In the genomic region with DNA sequence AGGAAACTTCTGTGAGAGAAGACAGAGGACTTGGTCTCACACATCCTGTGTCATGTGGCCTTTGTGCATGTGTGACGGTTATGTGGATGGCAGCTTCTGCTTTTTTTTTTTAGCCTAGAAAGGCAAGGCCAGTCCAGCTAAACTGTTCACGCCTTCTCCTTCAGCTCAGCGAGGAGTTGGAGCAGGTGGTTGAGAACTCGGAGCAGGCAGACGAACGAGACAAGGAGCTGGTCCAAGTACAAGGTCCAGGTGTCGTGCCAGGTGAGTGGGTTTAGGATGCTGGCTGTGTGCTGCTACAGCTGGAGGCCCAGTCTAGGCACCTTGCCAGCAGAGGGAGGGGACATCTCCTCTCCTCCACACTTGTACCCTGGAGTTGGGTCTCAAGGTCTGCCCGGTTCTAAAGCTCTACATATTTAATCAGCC, we compare ENCODE assay signal across 8 mouse cellular contexts. TPM values are rescaled to one million over a fixed set of nuclear protein-coding genes. Genes with fewer than 3 reads are reported as not detected.
DNase-seq lines count a peak whose midpoint lies in the region; ATAC-seq and TF ChIP-seq lines count a peak whose summit lies in the region.

No protein-coding gene starts in this region.

- ATAC-seq in heart, embryonic 12.5 days (ENCODE audit: insufficient number of reproducible peaks, low FRiP score) = no peak
- peak; percentile 38; the same call in 1 of the 2 replicates for ATAC-seq in G1E (ENCODE audit: extremely low read depth, insufficient number of reproducible peaks, low FRiP score, poor library complexity, severe bottlenecking)
- ATAC-seq in hematopoietic stem cell, adult 5-6 weeks (replicated peaks in 1 of 2; ENCODE audit: insufficient read depth in 1 of 2, low FRiP score in 2 of 2, low TSS enrichment in 1 of 2, low read depth in 1 of 2, poor library complexity in 2 of 2, severe bottlenecking in 2 of 2) = peak; percentile 41 to 51
- peak; percentile 54 for ATAC-seq in megakaryocyte, adult 5-6 weeks (ENCODE audit: poor library complexity, severe bottlenecking)

- no peak overlapping the region for H3K4me3 ChIP-seq in heart, embryonic 12.5 days
- no peak overlapping the region; the same call in 1 of the 2 replicates for H3K4me3 ChIP-seq in G1E (ENCODE audit: low read depth, low read length)

- no peak overlapping the region for H3K9ac ChIP-seq in heart, embryonic 12.5 days

- no peak for DNase-seq in heart, postnatal 36 days
- DNase-seq in G1E (ENCODE audit: low spot score) (peak; percentile 24), adipocyte (ENCODE audit: low spot score) (no peak)
- DNase-seq in T-cell, adult 2 months (ENCODE audit: low spot score) = no peak
- DNase-seq in thymus, postnatal 36 days = no peak

- H3K4me2 ChIP-seq in heart, embryonic 12.5 days = 0 out of 2 replicates have a peak overlapping the region, but pooled peaks have one; percentile 15

- H3K27me3 ChIP-seq in heart, embryonic 12.5 days (replicated peaks) = no peaks in the 10 kb centered on the region
- no peaks in the 10 kb centered on the region for H3K27me3 ChIP-seq in G1E (ENCODE audit: insufficient read depth, low read length)

- H3K4me1 ChIP-seq in heart, embryonic 12.5 days (replicated peaks) = peaks cover 26% of the 10 kb centered on the region
- H3K4me1 ChIP-seq in G1E (ENCODE audit: insufficient read depth, low read depth, low read length) = peaks cover 48% of the 10 kb centered on the region

- WGBS in heart, embryonic 12.5 days = 76% methylated on average over 8 of the region's 8 CpGs

- TF ChIP-seq CTCF in G1E (IDR thresholded peaks at IDR 0.05; ENCODE audit: low read depth, low read length) = no peak

- H3K36me3 ChIP-seq in heart, embryonic 12.5 days = peaks cover 14% of the 10 kb centered on the region
- peaks cover 56% of the 10 kb centered on the region for H3K36me3 ChIP-seq in G1E (replicated peaks)

- intact Hi-C loops in heart, postnatal 36 days (cut with DNase I) = loop anchor here (10.0 kb wide), 1 partner anchor 397 kb away; no protein-coding TSS in a partner anchor

- H3K27ac ChIP-seq in heart, embryonic 12.5 days (ENCODE audit: poor library complexity, severe bottlenecking) = no peak overlapping the region

- H3K9me3 ChIP-seq in heart, embryonic 12.5 days (replicated peaks) = no peaks in the 10 kb centered on the region
- H3K9me3 ChIP-seq in G1E (replicated peaks) = no peaks in the 10 kb centered on the region

RNA-seq across cellular contexts. Expression of a gene that starts 2.3 kb away (rescaled TPM):
- 16.6 and 18.1 TPM in 2 replicates for polyA plus RNA-seq in heart, embryonic 12.5 days (2016; fragmentation: Nextera tagmentation; extraction: Ambion mirVana)
- total RNA-seq in heart, postnatal 36 days (2021) = 1 to 10 TPM; 3.2 to 4.2 TPM
- total RNA-seq in G1E (2014; fragmentation: Nextera tagmentation) = 18.8 and 22.6 TPM in 2 replicates
- 8.0 and 9.2 TPM in 2 replicates for total RNA-seq in G1E (2017)
- 3.4 and 3.7 TPM in 2 replicates for polyA plus RNA-seq in G1E (2012)
- total RNA-seq in hematopoietic stem cell, adult 5-6 weeks (2017) = 27.1 and 37.1 TPM in 2 replicates
- total RNA-seq in megakaryocyte, adult 5-6 weeks (2015) = 9.4 and 14.9 TPM in 2 replicates
- total RNA-seq in megakaryocyte, adult 5-6 weeks (2017) = 9.0 and 10.3 TPM in 2 replicates

RNA-seq across cellular contexts. Expression of a gene that starts 10.0 kb away (rescaled TPM):
- polyA plus RNA-seq in heart, embryonic 12.5 days (2016; fragmentation: Nextera tagmentation; extraction: Ambion mirVana) = 103 and 105 TPM in 2 replicates
- 100 to 1,000 TPM; 105 to 108 TPM for total RNA-seq in heart, postnatal 36 days (2021)
- total RNA-seq in G1E (2014; fragmentation: Nextera tagmentation) (50.9 and 65.1 TPM in 2 replicates), G1E (2017) (24.7 and 34.0 TPM in 2 replicates)
- 52.0 and 60.8 TPM in 2 replicates for polyA plus RNA-seq in G1E (2012)
- total RNA-seq in hematopoietic stem cell, adult 5-6 weeks (2017) = 7.4 and 13.3 TPM in 2 replicates
- total RNA-seq in megakaryocyte, adult 5-6 weeks (2015) = 14.9 and 15.1 TPM in 2 replicates
- total RNA-seq in megakaryocyte, adult 5-6 weeks (2017) = 4.6 and 6.3 TPM in 2 replicates
